Mouse (Mus musculus) hematopoietic stem cell, adult 5-6 weeks (primary cell): ENCODE measurements at regions not wholly inside any gene's neighbourhood (a gene's known extent, or its start where the extent isn't known, plus 50 kb on each side); places are given as distances from the start of the nearest gene placed in this dataset.

Experiments
- ATAC-seq, 2 experiments: fragments of 125-278 bp in 1 of 2; replicated peaks in 1 of 2; 2 replicates each; pipeline ENCODE4 v1.8.0; 2016 to 2017; ENCODE audit warnings: inconsistent platforms in 2 of 2, mild to moderate bottlenecking in 2 of 2, moderate number of reproducible peaks in 2 of 2, low read depth in 1 of 2, moderate TSS enrichment in 1 of 2; ENCODE audit not compliant: low FRiP score in 2 of 2, poor library complexity in 2 of 2, severe bottlenecking in 2 of 2, insufficient read depth in 1 of 2, low TSS enrichment in 1 of 2

DNA sequence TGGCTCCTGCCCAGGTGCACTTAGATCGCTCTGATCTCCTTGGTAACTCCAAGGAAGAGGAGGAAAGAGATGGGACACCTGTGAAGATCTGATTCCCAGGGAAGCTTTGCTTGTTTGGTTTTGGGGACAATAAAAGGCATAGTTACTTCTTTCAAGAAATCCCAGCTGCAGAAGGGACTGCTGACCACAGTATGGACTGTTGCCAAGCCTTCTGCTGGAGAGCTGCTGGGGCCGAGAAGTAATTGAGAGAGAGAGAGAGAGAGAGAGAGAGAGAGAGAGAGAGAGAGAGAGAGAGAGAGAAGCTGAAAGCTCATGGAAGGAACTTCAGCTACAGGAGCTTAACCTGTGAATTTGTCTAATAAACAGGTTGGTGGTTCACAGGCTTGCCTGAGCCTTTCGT, 276.9 kb upstream of the Mmadhc start:
- ATAC-seq, result no peak

DNA sequence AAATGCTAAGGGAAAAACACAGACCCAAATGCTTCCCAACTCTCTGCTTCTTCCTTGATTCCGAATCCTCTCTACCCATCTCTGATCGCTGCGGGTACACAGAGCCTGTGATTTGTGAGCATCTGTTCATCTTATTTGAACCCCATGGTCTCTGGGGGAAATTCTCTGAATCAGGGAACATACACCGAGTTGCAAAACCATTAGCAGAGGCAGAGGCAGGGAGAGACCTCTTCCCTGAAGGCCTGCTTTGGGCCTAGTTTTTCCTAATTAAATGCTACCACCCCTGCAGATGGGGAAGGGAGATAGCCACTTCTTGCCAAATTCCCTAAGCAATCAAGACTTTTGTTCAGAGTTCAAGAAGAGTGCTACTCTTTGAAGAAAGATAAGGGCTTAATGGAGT, 274.4 kb upstream of the Mmadhc start:
- ATAC-seq, result no peak

DNA sequence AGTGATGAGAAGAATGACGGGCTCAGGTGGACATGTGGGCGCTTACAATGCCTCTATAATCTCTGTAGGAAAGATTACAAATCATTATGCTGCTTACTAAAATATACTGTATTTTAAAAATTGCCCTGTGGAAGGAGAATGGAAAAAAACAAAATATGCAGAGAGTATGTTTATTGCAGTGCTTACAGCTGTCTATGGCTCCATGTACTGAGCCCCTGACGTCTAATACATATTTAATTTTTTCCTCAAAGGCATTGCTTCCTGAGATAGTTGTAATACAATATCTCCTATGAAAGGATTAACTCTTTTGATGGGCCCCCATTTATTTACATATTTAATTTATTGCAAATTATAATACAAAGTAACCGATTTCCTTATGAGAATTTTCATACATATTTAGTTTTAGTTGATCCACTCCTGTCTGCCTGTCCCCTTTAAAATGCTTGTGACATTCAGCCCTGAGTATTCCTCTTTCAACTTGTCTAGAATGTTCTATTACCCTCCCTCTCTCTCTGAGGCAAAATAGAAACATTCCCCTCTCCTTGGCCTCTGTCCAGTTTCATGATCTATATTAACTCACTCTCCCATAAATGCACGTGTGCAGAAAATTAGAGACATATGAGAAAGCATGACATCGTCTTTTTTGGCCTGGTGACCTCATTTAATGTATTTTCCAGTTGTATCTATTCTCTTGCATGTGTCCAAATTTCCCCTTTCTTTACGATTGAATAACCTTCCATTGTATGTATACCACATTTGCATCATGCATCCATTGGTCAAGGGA, 273.1 kb upstream of the Mmadhc start:
- ATAC-seq, result no peak

DNA sequence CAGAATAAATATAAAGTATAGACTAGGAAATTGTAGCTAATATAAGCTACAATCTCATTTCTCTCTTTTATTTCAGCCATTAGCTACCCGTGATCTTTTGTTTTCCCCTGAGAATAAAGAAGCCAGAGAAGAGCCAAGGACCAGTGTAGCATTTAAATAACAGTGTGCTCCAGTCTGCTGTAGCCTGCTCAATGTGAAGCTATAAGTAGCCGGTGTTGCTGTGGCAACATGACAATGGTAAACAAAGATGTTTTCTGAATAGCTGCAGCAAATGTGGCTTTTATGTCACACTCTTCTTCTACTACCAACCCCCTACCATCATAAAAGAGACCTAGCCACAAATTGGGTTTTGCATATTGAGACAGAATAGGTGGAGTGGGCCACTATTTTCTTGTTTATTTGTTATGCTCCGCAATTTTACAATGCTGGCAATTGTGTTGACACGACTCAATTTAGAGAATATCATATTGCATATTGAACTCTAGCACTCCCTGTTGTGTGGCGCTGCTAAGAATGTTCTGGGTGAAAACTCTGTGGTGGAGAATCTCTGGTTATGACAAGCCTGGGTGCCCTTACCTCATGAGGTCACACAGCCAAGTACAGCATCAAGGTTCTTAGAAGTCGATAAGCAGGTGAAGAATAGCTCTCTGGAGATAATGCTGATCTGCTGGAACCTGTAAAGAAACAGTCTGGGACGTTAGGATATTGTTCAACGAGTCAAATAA, 272.3 kb upstream of the Mmadhc start:
- no peak for ATAC-seq

DNA sequence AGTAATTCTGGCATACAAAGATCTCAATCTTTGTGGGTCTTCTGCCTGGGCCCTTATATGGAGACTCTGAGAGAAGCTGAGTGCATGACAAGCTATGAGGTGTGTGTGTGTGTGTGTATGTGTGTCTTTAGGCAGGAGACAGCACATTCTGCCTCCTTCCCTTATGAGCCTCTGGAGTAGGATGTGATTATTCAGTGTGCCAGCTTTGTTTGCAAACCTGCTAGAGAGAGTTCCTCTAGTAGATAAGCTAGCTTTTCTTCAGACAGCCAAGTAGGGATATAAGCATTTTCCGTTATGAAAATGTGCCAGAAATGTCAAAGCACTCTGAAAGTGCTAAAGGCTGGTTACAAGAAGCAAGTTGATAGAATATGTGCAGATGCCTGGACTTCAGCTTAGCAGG, 270.9 kb upstream of the Mmadhc start:
- ATAC-seq, result no peak

DNA sequence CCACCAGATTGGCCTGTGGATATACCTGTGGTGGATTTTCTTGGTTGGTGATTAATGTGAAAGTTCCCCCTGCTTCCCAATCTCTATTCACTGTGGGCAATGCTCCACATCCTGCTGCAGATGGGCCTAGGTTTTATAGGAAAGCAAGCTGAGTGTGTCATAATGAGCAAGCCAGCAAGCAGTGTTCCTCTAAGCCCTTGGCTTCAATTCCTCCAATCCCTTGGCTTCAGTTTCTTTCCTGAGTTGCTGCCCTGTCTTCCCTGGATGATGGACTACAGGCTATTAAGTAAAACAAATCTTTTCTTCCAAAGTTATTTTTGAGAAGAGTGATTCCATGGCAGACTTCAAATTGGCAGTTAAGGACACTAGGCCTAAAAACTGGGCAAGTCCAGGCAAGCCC, 257.4 kb upstream of the Mmadhc start:
- ATAC-seq, result no peak

DNA sequence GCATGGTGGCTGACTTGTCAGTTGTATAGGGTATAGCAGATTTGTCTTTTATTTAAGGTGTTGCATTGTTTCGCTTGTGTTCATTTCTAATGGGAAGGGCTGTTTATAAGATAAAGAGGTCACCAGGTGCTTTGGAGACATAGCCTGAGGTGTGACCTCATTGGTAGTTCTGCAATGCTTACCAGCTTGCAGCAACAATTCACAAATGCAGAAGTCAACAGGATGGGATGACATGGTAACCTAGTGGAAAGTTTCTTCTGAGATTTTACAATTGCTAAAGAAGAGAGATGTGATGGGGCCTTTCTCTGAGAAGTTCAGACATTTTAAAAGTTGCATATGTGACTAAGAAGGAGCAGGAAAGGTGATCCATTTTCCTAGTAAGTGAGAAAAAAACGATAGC, 255.8 kb upstream of the Mmadhc start:
- peak in 1 of 2 experiments; percentile 53; a peak in 2 of 4 replicates for ATAC-seq

DNA sequence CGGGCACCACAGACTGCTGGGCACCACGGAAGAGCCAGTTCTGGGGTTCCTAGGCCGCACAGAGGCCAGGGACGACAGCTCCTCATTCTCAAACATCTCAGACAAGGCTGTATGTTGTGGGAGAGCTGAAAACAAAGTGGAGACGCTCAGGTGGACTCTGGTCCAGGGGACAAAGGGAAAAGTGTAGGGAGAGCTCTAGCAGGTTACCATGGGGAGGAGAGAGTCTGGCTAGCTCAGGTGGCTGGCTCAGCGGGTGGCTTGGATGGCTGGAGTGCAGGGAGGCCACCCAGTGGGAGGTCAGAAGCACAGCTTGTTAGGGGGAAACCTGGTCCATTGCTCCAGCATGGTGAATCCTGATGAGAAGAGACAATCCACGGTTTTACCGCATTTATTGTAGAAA, 253.3 kb upstream of the Mmadhc start:
- ATAC-seq, result no peak

DNA sequence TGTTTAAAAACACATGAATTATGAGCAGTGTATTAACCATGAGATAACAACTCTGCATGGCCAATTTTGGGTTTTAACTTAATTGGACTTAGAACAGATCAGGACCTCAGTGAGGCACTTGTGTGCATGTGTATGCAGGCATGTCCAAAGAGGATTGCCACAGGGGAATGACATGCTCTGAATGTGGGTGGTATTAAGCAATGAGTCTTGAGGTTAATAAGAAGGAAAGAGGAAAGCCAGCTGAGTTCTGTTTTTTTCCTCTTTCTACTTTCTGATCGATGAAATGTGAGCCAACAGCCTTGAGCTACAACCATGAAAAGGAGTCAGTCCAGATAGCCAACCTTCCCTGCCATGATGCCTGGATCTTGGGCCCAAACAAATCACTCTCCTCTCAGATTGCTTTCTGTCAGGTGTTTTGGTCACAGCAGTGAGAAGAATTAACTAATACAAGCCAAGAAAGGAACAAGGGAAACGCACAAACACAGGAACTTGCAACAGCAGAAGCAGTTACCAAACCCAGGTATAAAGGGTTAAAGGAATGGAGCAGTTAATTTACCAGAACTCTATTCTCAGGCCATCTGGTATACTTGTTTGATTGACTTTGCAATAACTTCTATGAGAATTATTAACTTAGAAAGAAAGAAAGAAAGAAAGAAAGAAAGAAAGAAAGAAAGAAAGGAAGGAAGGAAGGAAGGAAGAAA, 243.3 kb upstream of the Mmadhc start:
- peak; percentile 32 to 82; a peak in 2 of 4 replicates for ATAC-seq

DNA sequence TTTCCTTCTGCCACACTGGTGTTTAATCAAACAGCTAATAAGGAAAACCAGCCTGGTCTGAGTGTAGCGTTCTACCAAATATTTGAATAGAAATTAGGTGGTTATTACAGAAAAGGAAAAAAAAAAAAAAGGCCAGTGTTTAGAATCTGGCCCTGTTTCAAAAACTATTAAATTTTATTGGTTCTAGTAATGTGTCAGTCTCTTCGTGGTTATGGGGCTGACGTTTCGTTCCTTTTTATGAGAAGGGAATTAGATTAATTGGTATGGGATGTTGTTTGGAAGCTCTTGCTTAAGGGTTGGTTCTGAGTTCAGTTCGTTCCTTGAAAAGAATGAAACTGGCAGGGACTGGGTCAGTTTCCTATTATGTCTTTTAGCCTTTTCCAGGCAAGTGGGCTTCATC, 241.5 kb upstream of the Mmadhc start:
- no peak for ATAC-seq

DNA sequence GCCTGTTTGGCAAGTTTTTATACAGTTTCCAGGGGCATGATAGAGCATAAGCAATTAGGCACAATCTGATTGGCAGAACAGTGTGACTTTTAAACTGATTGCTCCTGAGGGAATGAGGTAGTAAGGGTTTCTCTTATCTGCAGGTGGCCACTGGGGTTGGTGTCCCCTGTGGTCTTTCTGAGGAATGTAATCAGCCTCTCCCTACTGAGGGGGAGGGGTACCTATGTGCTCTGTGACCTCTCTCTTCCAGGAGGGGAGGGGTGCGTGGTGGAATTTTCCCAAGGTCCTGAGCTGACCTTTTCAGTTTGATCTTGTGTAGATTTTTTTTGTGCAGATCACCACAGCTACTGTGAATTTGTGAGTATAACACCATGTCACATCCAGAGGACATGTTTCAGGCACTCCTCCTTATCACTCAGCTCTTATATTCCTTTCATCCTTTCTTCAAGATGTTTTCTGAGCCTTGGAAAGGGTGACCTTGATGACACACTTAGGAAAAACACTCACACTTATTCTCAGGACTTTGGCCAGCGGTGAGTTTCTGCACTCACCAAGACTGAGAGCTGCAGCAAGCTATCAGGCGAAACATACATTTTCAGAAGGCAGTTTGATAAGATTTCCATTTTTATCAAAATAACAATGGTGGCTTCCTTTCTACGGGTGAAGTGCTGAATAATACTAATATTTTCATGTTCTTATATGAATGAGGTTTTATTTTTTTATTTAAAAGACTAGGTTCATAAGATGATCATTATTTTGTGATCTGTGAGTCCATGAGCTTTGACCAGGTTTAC, 238.7 kb upstream of the Mmadhc start:
- no peak for ATAC-seq

DNA sequence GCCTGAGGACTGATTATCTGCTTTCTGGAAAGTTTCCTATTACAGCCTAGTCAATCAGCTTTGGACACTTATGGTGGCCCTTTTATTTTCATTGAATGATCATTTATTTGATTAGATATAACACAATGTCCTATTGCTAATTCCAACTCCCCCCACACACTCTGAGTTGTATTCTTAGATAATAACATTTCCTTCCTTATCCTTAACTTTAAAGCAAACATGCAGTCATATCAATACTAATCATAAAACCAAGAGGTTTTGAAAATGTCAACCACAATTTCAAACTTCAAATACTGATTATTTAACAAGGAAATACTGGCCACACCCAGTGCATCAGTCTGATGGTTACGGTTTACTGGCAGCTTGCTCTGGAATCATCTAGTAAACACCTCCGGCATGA, 237.1 kb upstream of the Mmadhc start:
- ATAC-seq, result no peak

DNA sequence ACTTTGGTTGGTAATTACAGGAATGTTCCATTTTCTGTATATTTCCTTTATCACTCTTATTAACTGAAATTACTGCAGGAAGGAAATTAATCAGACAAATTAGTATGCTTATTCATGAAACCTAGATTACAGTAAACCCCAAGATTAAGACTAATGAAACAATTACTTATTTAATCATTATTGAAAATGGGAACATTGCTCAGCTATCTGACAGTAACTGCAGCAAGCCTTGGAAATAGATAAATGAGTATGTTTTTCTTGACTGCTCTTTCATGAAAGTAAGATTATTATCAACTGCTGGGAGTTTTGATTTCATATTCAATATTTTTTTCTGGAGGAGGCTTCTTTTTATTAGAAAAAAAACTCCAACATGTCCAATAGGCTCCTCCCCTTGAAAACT, 230.8 kb upstream of the Mmadhc start:
- no peak for ATAC-seq

DNA sequence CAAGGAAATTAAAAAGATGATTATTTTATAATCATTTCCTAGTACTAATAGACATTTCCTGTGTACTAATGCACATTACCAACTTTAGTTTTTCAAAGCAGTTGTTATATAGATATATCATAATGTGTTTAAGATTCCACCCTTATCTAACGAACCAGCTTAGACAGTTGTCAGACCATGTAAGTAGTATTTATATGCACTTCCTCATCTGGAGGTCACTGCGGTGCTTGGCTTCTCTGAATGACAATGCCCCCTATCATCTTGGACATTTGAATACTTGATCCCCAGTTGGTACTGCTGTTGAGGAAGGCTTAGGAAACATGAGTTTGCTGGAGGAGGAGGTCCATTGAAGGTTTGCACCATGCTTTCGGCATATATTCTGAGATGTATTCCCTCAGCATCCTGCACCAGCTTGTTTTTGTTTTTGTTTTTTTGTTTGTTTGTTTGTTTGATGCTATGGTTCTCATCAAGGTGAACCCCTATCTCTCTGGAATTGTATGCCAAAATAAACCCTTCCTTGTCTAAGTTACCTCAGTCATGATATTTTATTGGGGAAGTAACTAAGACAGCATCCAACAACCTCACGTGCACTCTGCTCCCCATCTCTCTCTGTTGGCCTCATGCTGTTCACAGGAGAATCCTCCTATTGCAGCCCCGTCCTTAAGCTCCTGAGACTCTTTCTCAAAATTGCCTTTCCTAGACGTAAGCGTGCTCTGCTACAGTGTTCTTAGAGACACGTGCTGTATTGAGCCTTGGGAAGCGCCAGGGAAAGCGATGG, 228.4 kb upstream of the Mmadhc start:
- ATAC-seq, result no peak

DNA sequence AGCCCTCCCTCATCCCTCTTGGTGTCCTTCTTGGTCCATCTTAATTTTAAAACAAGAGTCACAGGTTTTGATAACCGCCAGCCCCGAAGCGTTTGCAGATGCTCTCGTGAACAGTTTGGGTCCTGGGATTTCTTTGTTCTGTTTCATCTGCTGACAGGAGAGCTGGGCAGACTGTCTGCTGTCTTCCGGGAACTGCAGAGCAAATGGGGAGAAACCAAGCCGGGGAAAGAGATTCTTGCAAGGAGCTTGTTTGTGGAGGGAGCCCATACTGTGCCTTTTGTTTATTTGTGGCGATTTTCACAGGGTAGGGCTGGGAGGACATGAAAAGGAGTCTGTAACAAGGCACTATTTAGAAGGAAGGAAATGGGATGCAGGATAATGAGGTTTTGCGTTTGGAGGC, 223.6 kb upstream of the Mmadhc start:
- no peak for ATAC-seq

DNA sequence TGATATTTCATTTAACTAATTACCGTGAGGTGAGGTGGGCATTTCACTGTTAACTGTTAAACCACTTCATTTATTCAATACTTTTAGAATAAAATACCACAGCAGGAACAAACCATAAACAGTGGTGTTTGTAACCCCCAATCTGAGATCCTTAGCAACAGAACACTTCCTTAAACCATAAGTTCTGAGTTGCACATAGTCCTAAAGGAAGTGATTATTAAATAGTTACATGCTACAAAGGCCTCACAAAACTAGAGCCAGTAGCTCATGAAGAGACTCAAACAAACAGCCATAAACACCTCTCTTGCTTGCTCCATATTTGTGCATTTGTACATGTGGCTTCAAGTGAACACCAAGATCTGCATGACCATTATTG, 222.5 kb upstream of the Mmadhc start:
- ATAC-seq, result peak; percentile 57 to 69; a peak in 3 of 4 replicates
